Mouse (Mus musculus) liver, adult 2 months (tissue): Measurements from ENCODE around the gene Itgb5.

Experiments used
- CTCF ChIP-seq: fragments of 200-500 bp; IDR thresholded peaks from 2 replicates; pipeline ENCODE4 v1.5.1; 2011; ENCODE audit warnings: low read depth, low read length, control low read depth
- POLR2A ChIP-seq: fragments of 200-500 bp; IDR thresholded peaks from 2 replicates; pipeline ENCODE4 v1.6.1; 2011; ENCODE audit warnings: low read length, control low read depth; ENCODE audit not compliant: insufficient read depth; ENCODE audit errors: extremely low read depth

DNA sequence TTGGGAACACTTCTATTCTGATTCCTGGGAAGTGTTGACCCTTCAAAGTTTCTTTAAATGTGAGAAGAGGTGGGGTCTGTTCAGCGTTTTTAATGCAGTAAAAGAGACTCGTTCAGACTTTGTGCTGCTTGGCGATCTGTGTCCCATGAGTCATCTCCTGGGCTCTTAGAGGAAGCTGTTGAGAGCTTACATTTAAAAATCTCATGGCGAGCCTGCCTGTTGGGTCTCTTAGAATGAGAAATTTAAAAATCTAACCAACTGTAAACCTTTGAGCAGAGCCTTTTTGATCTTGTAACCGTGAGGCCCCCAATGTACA is 93.5 kb downstream of the Itgb5 start:
- TF ChIP-seq POLR2A (no peak), CTCF (no peak)
